Mouse (Mus musculus): Measurements from ENCODE around the gene Srarp.
A peak's percentile ranks its signal among the peaks of the same experiment; 100 is the strongest.

Gene Srarp

GRCm38 (mm10) chr4:141458236-141458635, 22.3 kb upstream of the Srarp start:
- DNase-seq (ENCODE audit: low read depth in 1 of 2, low spot score in 2 of 2), result no peak

GRCm38 (mm10) chr4:141456193-141456938, 20.5 kb upstream of the Srarp start:
- DNase-seq (ENCODE audit: low read depth in 1 of 2, low spot score in 2 of 2), result no peak

GRCm38 (mm10) chr4:141455526-141455925, 19.6 kb upstream of the Srarp start:
- no peak for DNase-seq (ENCODE audit: low read depth in 1 of 2, low spot score in 2 of 2)

- peak in 1 of 2 experiments; percentile 19 for DNase-seq (ENCODE audit: low read depth in 1 of 2, low spot score in 2 of 2)
Observed at GRCm38 (mm10) chr4:141454581-141455350, 18.9 kb upstream of the Srarp start.

- no peak for DNase-seq (ENCODE audit: low read depth in 1 of 2, low spot score in 2 of 2)
Observed at GRCm38 (mm10) chr4:141451916-141452450, 16.1 kb upstream of the Srarp start.

- DNase-seq (ENCODE audit: low read depth in 1 of 2, low spot score in 2 of 2), result no peak
Observed at GRCm38 (mm10) chr4:141451251-141451650, 15.3 kb upstream of the Srarp start.

- DNase-seq (ENCODE audit: low read depth in 1 of 2, low spot score in 2 of 2), result no peak
Observed at GRCm38 (mm10) chr4:141446211-141446610, 10.3 kb upstream of the Srarp start.

GRCm38 (mm10) chr4:141445328-141445720, 9.4 kb upstream of the Srarp start:
- peak in 1 of 2 experiments; percentile 41 for DNase-seq (ENCODE audit: low read depth in 1 of 2, low spot score in 2 of 2)

- peak; percentile 54 to 74 for DNase-seq (ENCODE audit: low read depth in 1 of 2, low spot score in 2 of 2)
Observed at GRCm38 (mm10) chr4:141444451-141445327, 8.8 kb upstream of the Srarp start, which contains the start of gene Zbtb17. Zbtb17 (plus strand) TSS chr4:141444654.

- DNase-seq (ENCODE audit: low read depth in 1 of 2, low spot score in 2 of 2), result no peak
Observed at GRCm38 (mm10) chr4:141443641-141444429, 7.9 kb upstream of the Srarp start.

GRCm38 (mm10) chr4:141440877-141441276, 5.0 kb upstream of the Srarp start:
- no peak for DNase-seq (ENCODE audit: low read depth in 1 of 2, low spot score in 2 of 2)

- no peak for DNase-seq (ENCODE audit: low read depth in 1 of 2, low spot score in 2 of 2)
Observed at GRCm38 (mm10) chr4:141439083-141439803, 3.3 kb upstream of the Srarp start.

GRCm38 (mm10) chr4:141433191-141433590, 2.7 kb downstream of the Srarp start:
- DNase-seq (ENCODE audit: low read depth in 1 of 2, low spot score in 2 of 2), result no peak

GRCm38 (mm10) chr4:141432666-141433065, 3.2 kb downstream of the Srarp start:
- DNase-seq (ENCODE audit: low read depth in 1 of 2, low spot score in 2 of 2), result no peak

- peak in 1 of 2 experiments; percentile 48 for DNase-seq (ENCODE audit: low read depth in 1 of 2, low spot score in 2 of 2)
Observed at GRCm38 (mm10) chr4:141430997-141431396, 4.9 kb downstream of the Srarp start.

- no peak for DNase-seq (ENCODE audit: low read depth in 1 of 2, low spot score in 2 of 2)
Observed at GRCm38 (mm10) chr4:141429847-141430246, 6.1 kb downstream of the Srarp start.

- no peak for DNase-seq (ENCODE audit: low read depth in 1 of 2, low spot score in 2 of 2)
Observed at GRCm38 (mm10) chr4:141429381-141429780, 6.5 kb downstream of the Srarp start.

- DNase-seq (ENCODE audit: low read depth in 1 of 2, low spot score in 2 of 2), result no peak
Observed at GRCm38 (mm10) chr4:141427921-141428320, 8.0 kb downstream of the Srarp start.
